Mouse (Mus musculus): ENCODE results near the gene Unc5cl. TPM values are rescaled to one million over a fixed set of nuclear protein-coding genes. Genes with fewer than 3 reads are reported as not detected.
A peak's percentile ranks its signal among the peaks of the same experiment; 100 is the strongest.

Gene Unc5cl
- total RNA-seq (2022) = 1 to 10 TPM in 1 of 4 experiments, under 1 TPM in 3; 0.67 to 1.3 (median 0.80) TPM

DNA sequence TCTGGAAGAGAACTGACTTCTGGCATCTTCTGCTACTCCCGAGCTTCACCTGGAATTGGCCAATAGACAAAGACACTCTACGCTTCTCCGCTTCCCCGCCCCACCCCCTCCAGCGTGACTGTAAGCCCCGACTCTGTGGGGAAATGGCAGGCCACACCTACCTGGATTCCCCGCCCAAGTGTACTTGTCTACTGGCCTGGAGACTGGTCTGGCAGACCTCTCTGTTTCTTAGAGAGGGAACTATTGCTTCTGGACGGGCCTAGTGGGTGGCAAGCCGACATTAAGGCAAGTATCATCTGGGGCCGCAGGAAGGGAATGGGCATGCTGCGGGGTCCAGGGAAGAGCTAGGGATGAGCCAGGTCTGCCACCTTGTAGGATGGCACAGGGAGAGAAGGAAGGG is at the start of gene Unc5cl:
Unc5cl (plus strand) TSS at position 214 of the 400 bp plus-strand sequence.
- DNase-seq (ENCODE audit: low spot score in 2 of 2) = no peak

DNA sequence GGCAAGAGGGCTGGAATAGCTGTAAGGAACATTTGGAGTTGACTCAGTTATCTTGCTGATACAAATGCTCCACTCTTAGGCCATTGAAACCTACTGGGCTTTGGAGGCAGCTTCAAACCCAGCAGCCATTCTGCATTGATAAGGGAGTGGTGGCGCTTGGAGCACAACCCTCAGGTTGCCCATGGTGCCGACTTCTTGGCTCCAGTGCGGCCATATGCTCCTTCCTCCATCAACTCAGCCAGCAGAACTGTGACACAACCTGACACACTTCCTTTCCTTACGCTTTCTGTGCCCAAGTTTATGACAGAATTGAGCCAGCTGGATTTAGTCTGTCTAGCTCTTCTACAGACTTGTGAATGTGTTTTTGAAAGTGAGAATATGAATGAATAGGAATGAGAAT is 47.5 kb upstream of the Unc5cl start:
- DNase-seq (ENCODE audit: low spot score in 2 of 2) = no peak

GRCm38 (mm10) chr17:48407910-48408525 is 46.7 kb upstream of the Unc5cl start:
- DNase-seq (ENCODE audit: low spot score in 2 of 2) = no peak

DNA sequence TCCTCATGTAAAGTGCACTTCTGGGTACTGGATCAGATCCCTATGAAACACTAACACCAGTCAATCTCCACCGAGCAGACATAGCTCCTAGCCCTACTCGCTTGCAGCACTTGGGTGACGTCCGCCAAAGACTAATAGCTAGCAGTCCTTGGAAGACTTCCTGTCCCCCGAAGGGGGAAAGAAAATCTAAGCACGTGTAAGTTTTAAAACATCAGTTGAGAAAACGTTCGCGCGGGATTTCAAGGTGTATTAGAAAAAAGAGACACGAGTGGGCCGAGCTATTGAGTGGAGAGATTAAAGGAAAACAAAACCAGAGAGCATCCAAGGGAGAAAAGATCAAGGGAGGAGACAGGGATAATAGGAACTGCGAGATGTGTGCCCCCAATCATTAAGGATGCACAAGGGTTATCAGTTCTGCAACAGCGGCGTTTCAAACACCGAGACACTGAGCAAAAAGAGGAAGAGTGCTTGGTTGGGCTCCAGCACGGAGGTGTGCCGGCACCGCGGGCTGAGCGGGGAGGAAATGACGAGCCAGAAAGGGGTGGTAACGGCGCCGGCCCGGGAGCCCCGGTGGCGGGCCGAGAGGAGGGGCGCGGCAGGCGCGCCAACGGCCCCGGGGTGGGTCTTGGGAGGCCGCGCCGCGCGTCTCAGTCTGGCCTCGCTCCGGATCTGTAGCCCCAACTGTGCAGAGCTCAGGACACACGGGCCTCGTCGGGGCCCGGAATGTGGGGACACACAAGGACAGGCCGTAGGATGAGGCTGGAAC is 46.0 kb upstream of the Unc5cl start:
- peak; percentile 40 to 52 for DNase-seq (ENCODE audit: low spot score in 2 of 2)

GRCm38 (mm10) chr17:48409380-48410298 is 45.1 kb upstream of the Unc5cl start, which contains the start of the genes Nfya and Oard1:
Gene Nfya, minus strand, starts transcription at chr17:48409906.
Gene Oard1, plus strand, starts transcription at chr17:48410014.
- DNase-seq (ENCODE audit: low spot score in 2 of 2) = peak; percentile 100

DNA sequence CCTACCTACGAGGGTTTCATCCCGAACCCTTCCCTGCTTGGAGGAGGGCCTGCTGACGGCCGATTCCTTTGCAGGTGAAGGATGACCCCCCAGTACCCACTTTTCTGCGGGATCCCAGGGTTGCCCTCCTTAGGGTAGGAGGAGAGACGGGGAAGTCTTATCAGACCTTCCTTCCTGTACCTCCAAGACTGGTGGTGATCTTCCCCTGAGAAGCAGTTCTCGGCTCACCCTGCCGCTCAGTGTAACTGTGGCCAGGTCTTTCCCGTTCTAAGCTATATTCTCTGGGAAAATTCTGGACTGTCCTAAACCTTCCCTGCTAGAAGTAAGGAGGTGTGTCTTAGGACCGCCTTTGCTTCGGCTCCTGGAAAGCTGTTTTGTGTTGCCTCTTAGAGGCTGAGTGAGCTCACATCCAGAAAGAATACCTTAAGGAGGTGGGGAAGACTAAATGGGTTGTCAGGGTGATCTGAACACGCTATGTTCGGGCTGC is 44.4 kb upstream of the Unc5cl start:
- DNase-seq (ENCODE audit: low spot score in 2 of 2) = no peak

- no peak for DNase-seq (ENCODE audit: low spot score in 2 of 2)
Measured at GRCm38 (mm10) chr17:48411241-48411640, 43.5 kb upstream of the Unc5cl start.

DNA sequence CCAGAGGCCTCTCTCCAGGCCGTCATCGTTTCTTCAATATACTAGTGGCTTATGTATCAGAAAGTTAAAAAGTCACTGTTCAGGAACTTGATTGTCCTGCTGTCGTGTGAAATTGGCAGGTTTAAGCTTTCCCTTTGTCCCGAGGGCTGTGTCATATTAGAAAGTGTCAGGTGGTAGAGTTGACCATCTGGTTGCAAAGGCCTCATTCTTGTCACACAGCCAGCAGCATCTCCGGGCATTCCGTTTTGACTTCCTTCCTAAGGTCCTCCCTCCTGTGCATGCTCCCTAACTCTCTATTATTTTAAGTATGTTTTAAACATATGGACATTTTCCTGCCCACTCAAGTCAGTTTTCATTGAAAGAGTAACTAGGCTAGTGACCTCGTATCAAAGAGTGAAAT is 38.7 kb upstream of the Unc5cl start:
- no peak for DNase-seq (ENCODE audit: low spot score in 2 of 2)

- DNase-seq (ENCODE audit: low spot score in 2 of 2) = peak in 1 of 2 experiments; percentile 54
Measured at GRCm38 (mm10) chr17:48416425-48417195, 38.1 kb upstream of the Unc5cl start.

- DNase-seq (ENCODE audit: low spot score in 2 of 2) = no peak
Measured at GRCm38 (mm10) chr17:48417521-48417920, 37.2 kb upstream of the Unc5cl start.

DNA sequence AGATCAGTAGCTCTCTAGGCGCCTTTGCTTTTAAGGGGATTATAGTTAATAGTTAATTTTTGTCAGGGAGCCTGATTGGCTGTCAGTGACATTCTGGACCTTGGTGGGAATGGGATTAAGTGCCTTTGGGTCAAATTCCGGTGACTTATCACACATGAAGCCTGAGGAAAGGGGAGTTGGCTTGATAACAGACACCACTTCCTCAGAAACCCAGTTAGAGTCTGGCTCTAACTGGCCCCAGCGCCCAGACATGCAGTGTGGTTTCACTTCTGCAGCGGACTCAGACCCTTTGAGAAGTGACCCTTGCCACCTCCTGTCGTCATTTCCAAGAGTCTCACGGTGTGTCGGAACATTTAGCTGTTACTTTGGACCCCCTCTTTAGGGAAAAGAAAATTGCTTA is 36.5 kb upstream of the Unc5cl start:
- no peak for DNase-seq (ENCODE audit: low spot score in 2 of 2)

GRCm38 (mm10) chr17:48418781-48419180 is 35.9 kb upstream of the Unc5cl start:
- DNase-seq (ENCODE audit: low spot score in 2 of 2) = no peak

GRCm38 (mm10) chr17:48419571-48419970 is 35.1 kb upstream of the Unc5cl start:
- DNase-seq (ENCODE audit: low spot score in 2 of 2) = no peak

DNA sequence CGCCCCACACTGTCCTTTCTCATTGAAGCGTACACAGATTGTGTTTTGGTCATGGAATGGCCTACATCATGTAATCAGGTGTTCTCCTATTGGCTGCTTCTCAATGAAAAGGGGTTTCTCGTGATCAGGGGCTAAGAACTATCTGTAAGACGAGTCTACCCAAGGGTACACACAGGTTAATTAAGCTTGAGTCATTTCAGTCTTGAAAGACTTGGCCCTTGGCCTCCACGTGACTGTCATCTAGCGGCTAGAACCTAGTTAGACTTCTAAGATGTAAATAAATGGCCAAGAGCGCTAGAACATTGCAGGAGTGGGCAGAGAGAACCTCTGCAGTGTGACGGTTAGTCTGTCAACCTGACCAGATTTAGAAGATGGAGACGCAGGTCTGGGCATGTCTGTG is 30.5 kb upstream of the Unc5cl start:
- DNase-seq (ENCODE audit: low spot score in 2 of 2) = no peak

DNA sequence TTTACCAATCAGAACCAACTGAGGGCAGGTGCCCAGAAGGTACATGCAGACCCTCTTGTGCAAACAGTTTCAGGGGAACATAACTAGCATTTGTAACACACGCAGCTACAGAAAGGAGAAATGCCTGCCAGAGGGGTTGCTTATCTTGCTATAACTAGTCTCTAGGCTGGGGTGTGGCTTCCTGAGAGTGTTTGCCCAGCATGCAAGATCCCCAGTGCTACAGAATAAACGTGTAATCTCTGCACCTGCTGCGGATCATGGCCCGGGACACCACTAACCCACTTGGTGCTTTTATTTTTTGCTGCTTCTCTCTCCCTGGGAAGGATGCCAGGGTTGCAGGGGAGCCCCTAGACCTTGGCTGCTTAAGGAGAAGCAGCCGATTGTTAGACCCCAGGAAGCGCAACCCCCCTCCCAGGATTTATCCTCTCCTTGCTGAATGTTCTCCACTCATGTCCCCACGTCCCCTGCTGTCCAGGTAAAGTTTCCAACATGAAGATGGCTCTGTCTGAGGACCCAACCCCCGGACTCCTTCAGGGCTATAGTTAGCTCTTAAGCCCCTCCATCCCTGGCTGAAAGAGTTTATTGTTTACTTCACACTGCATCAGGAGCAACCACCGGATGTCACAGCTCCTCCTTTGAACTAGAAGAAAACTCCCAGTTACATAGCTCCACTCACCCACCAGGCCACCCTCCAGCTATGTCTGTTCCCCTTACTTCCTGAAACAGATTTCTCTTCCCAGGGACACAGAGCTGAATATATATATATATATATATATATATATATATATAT is 28.7 kb upstream of the Unc5cl start:
- no peak for DNase-seq (ENCODE audit: low spot score in 2 of 2)

- DNase-seq (ENCODE audit: low spot score in 2 of 2) = no peak
Measured at GRCm38 (mm10) chr17:48426991-48427750, 27.5 kb upstream of the Unc5cl start.

GRCm38 (mm10) chr17:48427852-48428530 is 26.7 kb upstream of the Unc5cl start:
- no peak for DNase-seq (ENCODE audit: low spot score in 2 of 2)

DNA sequence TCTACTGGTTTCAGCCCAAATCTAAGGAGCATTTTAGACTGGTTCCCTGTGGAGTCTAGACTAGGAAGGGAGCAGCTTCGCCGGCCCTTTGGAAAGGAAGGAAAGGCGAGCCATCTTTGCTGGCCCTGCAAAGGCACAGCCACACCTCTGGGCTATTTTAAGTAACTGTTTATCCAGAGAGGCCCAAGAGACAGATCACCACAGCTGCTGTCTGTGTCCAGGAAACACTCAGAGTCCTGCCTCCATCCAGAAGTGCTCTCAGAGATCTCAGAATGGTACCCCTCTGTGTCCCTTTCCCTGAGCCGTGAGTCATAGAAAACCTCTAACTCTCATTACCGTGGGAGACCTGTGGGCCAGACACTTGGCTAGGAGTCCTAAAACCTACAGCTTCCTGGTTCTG is 24.3 kb upstream of the Unc5cl start:
- no peak for DNase-seq (ENCODE audit: low spot score in 2 of 2)

- no peak for DNase-seq (ENCODE audit: low spot score in 2 of 2)
Measured at GRCm38 (mm10) chr17:48431054-48431453, 23.6 kb upstream of the Unc5cl start.
